Mouse (Mus musculus) liver, embryonic 13.5 days (tissue): ENCODE data around the gene Lhx9. TPM values are rescaled to one million over a fixed set of nuclear protein-coding genes. Genes with fewer than 3 reads are reported as not detected.

Source experiments
- ATAC-seq: fragments of 200-750 bp; cut with Nextera tagmentation; 2 replicates; pipeline ENCODE4 v1.8.0; 2017; ENCODE audit warnings: low read depth, mild to moderate bottlenecking, moderate number of reproducible peaks, moderate library complexity
- DNase-seq: peaks from one replicate; pipeline ENCODE4 v3.0.0; 2022
- H3K27ac ChIP-seq: fragments of 300-500 bp; sonication (generic); 2 replicates; pipeline ENCODE4 v1.5.1; 2015; ENCODE audit warnings: moderate library complexity, mild to moderate bottlenecking, inconsistent platforms
- H3K27me3 ChIP-seq: fragments of 300-500 bp; sonication (generic); 2 replicates; pipeline ENCODE4 v1.6.1; 2015; ENCODE audit warnings: mild to moderate bottlenecking, inconsistent platforms
- H3K36me3 ChIP-seq: fragments of 300-500 bp; sonication (generic); 2 replicates; pipeline ENCODE4 v1.6.1; 2015; ENCODE audit warnings: mild to moderate bottlenecking, inconsistent platforms
- H3K4me1 ChIP-seq: fragments of 300-500 bp; sonication (generic); replicated peaks from 2 replicates; pipeline ENCODE4 v1.6.1; 2015; ENCODE audit warnings: inconsistent platforms
- H3K4me2 ChIP-seq: fragments of 300-500 bp; sonication (generic); 2 replicates; pipeline ENCODE4 v1.6.1; 2015; ENCODE audit warnings: inconsistent platforms, mild to moderate bottlenecking, moderate library complexity
- H3K4me3 ChIP-seq: fragments of 300-500 bp; sonication (generic); replicated peaks from 2 replicates; pipeline ENCODE4 v1.5.1; 2015; ENCODE audit warnings: mild to moderate bottlenecking, inconsistent platforms
- H3K9ac ChIP-seq: fragments of 300-500 bp; sonication (generic); 2 replicates; pipeline ENCODE4 v1.6.1; 2015; ENCODE audit warnings: mild to moderate bottlenecking, inconsistent platforms
- H3K9me3 ChIP-seq: fragments of 300-500 bp; sonication (generic); replicated peaks from 2 replicates; pipeline ENCODE4 v1.6.1; 2016; ENCODE audit warnings: inconsistent platforms
- WGBS: fragments of 180-500 bp; shearing (Covaris S2); methylation state at CpG from one replicate; pipeline ENCODE4 v1.1.7; 2015; ENCODE audit not compliant: insufficient replicate concordance; 5-methylcytosine and 5-hydroxymethylcytosine counted together
- polyA plus RNA-seq: library from polyadenylated mRNA; unstranded; fragments of >200 nt; fragmentation: Nextera tagmentation; extraction: Ambion mirVana; gene quantifications from 2 replicates; pipeline ENCODE4 v1.2.1, GENCODE M21; 2015

The Lhx9 gene
- polyA plus RNA-seq, 1 experiment from 2014 or later: 0.21 TPM

DNA sequence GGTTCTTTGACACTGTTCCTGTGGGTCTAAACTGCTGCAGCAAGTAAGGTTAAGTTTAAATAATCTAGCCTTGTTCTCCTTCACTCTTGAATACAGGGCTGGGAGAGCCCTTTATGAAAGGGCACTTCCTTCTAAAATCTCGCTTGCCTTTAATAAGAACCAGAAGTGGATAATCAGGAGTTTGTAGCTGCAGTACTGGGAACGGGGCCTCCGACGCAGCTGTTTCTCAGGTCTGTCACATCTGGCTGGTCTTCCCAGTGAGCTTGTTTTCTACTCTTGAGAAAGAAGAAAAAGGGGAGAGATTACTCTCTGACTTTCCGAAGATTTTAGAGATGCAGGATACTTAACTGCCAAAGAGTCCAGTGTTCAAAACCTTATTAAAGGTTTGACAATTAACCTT is 64.4 kb downstream of the Lhx9 start:
- no peaks in the 10 kb centered on the region for H3K4me1 ChIP-seq
- no peak overlapping the region for H3K4me2 ChIP-seq
- WGBS: 70% methylated on average over 5 of the region's 5 CpGs
- ATAC-seq (no peak), DNase-seq (no peak)
- H3K27ac ChIP-seq: no peak overlapping the region
- no peaks in the 10 kb centered on the region for H3K27me3 ChIP-seq
- no peak overlapping the region for H3K9ac ChIP-seq
- H3K9me3 ChIP-seq: no peaks in the 10 kb centered on the region
- no peaks in the 10 kb centered on the region for H3K36me3 ChIP-seq
- H3K4me3 ChIP-seq: no peak overlapping the region

Other genes starting within 250 kb of the Lhx9 start
- gene Nek7, start 228.4 kb downstream of the Lhx9 start, polyA plus RNA-seq: 16.5 and 21.1 TPM in 2 replicates
- 16.9 and 17.1 TPM in 2 replicates for gene 2310009B15Rik, start 8.3 kb upstream of the Lhx9 start, polyA plus RNA-seq
- gene Dennd1b, start 114.9 kb upstream of the Lhx9 start, polyA plus RNA-seq: 2.9 and 3.5 TPM in 2 replicates